Mouse (Mus musculus) large intestine, adult 2 months (tissue): ENCODE data around the gene Arhgef7. TPM values are rescaled to one million over a fixed set of nuclear protein-coding genes. Genes with fewer than 3 reads are reported as not detected.
A peak's percentile ranks its signal among the peaks of the same experiment; 100 is the strongest.

Experiments
- DNase-seq: peaks from one replicate; pipeline ENCODE4 v3.0.0-alpha.2; 2012; ENCODE audit warnings: low read depth, low spot score
- WGBS: fragments of 180-500 bp; shearing (Covaris S2); methylation state at CpG from one replicate; pipeline ENCODE4 v1.1.7; 2018; 5-methylcytosine and 5-hydroxymethylcytosine counted together
- polyA plus RNA-seq: library from polyadenylated mRNA; depleted of rRNA; stranded (reverse); fragments of >200 nt; gene quantifications from 2 replicates; pipeline ENCODE4 v1.2.3, GENCODE M21; 2012

The Arhgef7 gene
- polyA plus RNA-seq, 1 experiment: 19.9 TPM

DNA sequence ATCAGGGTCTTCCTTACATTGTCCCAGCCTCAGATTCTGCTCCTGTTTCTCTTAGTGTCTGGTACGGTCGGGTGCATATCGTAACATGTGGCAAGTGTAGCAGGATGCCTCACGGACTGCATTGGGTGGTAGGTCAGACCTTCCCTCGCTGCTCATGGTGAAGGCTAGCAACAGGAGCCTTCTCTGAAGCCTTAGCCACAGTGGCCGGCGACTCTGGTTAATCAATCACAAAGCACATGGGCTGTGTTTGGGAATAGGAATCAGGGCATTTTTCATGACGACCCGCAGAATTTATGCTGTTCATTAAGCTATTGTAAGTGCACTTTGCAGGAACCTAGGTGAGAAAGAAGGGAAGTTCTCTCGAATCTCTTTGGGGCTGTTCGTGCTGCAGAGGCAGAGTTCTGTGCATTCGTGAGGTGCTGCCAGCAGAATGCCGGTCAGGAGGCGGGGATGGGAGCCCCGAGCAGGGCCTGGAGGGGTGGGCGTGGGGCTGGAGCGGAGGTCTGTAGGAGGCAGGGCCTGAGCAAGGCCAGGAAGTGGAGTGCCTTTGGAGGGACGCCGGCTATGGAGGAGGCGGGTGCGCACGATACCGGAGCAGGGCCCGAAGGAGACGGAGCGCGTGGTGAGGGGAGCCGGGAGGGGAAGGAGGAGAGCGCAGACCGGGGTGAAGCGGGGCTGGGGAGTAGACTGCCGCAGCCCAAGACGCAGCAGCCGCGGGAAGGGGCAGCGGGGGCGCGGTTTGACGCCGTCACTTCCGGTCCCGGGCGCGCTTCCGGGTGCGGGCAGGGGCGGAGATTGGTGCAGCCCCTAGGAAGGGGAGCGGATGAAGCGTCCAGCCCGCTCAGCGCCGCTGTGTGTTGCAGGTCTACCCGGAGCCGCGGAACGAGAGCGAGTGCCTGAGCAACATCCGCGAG, 30.3 kb downstream of the Arhgef7 start:
- WGBS: 1% methylated on average over 51 of the region's 59 CpGs
- no peak for DNase-seq

- WGBS: 3% methylated on average over 44 of the region's 53 CpGs
- DNase-seq: no peak
Observed at GRCm38 (mm10) chr8:11758482-11759281, 31.2 kb downstream of the Arhgef7 start.

DNA sequence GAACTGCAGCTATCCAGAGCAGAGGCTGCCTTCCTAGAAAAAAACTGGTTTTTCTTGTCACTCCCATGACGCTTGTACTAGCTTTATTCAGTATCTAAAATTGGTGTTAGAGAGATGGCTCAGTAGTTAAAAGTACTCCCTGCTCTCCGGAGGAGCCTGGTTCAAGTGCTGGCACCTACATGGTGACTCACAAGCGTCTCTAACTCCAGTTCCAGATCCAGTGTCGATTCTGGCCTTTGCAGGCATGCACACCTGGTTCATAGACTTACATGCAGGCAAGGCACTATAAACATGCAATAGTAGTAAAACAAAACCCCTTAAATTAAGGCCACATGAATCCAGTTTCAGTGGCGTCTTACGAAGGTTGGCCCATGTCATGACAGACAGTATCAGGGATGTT, 34.0 kb downstream of the Arhgef7 start:
- DNase-seq: no peak
- 85% methylated on average over 6 of the region's 6 CpGs for WGBS

- DNase-seq: no peak
- WGBS: 81% methylated on average over 5 of the region's 5 CpGs
Observed at GRCm38 (mm10) chr8:11762048-11762447, 34.5 kb downstream of the Arhgef7 start.

DNA sequence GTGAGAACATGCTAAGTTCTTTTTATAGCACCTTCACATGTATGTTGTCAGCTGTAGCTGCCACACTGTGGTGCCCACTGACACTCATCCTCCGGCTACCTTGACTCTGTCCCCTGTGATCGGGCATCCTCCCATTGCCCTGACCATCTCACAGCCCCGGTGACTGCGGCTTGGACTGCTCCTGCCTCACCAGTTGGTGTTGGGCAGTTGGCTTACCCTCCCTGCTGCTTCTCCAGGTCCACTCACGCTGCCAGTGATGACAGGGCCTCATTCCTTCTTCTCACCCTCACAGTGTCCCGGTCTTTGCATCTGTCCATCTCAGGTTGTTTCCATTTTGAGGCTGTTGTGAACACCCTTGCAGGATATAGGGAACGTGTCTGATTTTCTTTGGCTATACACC, 35.3 kb downstream of the Arhgef7 start:
- WGBS: 93% methylated on average over 7 of the region's 7 CpGs
- DNase-seq: no peak

- 69% methylated on average over 5 of the region's 5 CpGs for WGBS
- DNase-seq: no peak
Observed at GRCm38 (mm10) chr8:11767213-11767840, 39.8 kb downstream of the Arhgef7 start.

GRCm38 (mm10) chr8:11770001-11770400, 42.5 kb downstream of the Arhgef7 start:
- 83% methylated on average over 6 of the region's 6 CpGs for WGBS
- no peak for DNase-seq

- no peak for DNase-seq
- 87% methylated on average over 7 of the region's 7 CpGs for WGBS
Observed at GRCm38 (mm10) chr8:11770521-11771080, 43.1 kb downstream of the Arhgef7 start.

- WGBS: 90% methylated on average over 5 of the region's 5 CpGs
- DNase-seq: no peak
Observed at GRCm38 (mm10) chr8:11771608-11772007, 44.1 kb downstream of the Arhgef7 start.

GRCm38 (mm10) chr8:11774195-11775076, 46.9 kb downstream of the Arhgef7 start:
- DNase-seq: peak; percentile 63
- WGBS: 53% methylated on average over 17 of the region's 17 CpGs

DNA sequence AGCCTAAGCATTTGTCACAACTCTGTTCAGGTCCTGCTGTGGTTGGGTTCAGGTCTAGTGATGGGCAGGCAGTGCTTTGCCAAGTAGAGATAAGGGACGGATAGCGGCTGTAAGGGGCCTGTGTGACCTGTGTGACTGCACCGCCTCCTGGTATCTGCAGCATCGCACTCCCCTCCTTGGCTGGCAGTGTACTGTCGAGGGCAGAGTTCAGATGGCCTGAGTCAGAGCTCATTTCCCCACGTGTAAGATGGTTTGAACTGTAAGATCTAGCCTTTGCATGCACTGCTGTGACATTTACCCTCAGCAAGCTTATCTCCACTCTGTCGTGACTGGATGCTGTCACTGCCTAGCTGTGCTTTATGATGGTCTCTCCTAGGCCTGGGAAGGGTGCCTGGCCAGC, 48.4 kb downstream of the Arhgef7 start:
- WGBS: 29% methylated on average over 7 of the region's 7 CpGs
- no peak for DNase-seq

DNA sequence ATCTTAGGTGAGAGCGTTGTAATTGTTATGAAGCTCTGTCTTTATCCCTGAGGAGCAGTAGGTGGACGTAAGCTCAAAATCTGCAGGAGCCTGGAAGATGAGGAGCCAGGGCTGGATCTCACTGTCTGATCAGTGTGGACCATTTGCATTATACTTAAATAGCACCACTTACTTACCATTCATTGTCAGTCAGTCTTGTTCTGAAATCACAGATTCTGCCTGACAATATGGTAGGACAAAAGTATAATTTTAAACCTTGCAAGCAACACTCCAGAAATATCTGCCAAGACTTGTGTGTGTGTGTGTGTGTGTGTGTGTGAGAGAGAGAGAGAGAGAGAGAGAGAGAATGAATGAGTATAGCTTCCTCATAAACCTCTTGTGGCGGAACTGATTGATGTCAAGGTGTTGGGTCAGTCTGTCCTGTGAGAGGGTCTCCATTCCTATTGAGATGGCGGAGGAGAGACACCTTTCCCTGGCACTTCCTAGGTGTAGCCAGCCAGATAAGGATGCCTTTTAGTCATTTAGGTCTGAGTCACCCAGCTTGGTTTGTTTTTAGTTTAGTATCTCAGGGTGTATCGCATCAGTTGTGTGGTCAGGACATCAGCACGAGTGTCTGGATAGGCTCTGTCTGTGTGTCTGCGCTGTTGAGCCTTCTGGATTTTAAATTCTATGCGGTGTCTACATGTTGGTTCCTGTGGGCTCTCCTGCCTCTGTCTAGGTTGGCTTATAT, 49.1 kb downstream of the Arhgef7 start:
- WGBS: 91% methylated on average over 8 of the region's 8 CpGs
- no peak for DNase-seq

DNA sequence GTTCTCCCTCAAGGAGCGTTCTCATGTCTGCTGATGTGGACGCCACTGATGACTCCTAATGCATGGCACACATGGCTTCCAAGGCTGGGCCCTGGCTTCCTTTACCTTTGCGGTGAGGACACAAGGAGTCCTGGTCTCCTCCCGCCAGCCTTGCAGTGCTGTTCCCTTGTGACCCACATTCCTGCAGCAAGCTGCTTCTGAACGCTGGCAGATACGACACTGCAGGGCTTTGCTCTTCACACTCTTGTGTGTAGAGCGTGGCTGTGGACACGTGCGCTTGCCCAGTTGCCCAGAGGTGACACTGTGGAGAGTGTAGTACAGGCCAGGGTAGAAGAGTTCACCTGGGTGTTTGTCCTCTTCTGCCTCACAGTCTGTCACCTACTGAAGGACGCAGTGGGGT, 49.7 kb downstream of the Arhgef7 start:
- DNase-seq: no peak
- WGBS: 85% methylated on average over 10 of the region's 10 CpGs

DNA sequence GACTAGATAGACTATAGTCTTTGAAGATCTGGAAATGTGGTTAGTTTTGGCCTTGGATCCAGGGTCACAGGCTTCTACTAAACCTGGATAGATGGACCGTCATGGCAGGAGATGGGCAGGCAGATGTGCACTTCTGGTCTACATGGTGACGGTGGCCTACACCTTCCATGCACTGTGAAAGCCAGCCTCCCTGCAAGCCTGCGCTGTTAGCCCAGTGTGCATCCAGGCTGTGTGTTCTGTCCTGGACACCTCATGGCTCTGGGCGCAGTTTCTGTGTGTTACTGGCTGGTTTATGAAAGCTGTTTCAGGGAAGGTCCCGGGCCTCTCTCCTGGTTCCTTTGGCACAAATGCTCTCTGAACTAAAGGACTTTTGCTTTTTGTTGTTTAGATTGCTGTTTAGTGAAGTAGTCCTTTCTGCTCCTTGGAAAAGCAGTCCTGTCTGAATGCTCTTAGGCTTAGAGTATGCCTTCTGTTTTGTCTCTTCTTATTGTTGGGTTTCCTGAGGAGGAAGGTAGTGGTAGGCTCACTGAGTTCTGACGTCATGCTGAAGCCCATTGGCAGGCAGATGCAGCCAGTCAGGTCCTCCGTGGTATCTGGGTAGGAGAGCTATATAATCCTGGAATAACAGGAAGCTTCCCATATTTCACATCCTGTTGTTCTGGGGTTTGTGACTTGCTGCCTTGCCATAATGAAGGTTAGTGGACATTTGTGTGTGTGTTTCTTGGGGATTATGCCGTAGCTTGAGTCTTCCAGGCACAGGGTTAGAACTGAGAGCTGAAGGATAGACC, 51.3 kb downstream of the Arhgef7 start:
- DNase-seq: no peak
- WGBS: 72% methylated on average over 8 of the region's 8 CpGs

- 75% methylated on average over 10 of the region's 10 CpGs for WGBS
- no peak for DNase-seq
Observed at GRCm38 (mm10) chr8:11779844-11780634, 52.5 kb downstream of the Arhgef7 start.

GRCm38 (mm10) chr8:11780641-11781040, 53.1 kb downstream of the Arhgef7 start:
- WGBS: 43% methylated on average over 4 of the region's 4 CpGs
- DNase-seq: no peak

DNA sequence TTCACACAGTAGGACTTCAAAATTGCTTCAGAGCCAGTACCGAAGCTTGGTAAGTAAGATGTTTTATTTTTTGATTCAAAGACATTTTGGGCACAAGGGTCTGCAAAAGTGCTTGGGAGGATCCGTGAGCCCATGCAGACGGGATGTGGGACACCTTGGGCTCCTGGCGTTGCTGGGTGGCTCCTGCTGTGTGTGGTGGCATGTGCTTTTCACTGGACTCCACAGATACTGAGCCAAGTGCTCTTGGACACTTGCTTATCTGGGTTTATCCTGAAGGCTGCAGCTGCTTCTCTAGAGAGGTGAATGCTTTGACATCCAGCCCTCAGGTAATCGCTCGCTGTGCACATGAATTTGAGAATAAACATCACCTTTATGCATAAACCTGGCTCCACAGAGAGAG, 55.1 kb downstream of the Arhgef7 start:
- WGBS: 91% methylated on average over 6 of the region's 6 CpGs
- no peak for DNase-seq
